Mouse (Mus musculus): Measurements from ENCODE around the gene Spc25. TPM values are rescaled to one million over a fixed set of nuclear protein-coding genes. Genes with fewer than 3 reads are reported as not detected.

The Spc25 gene
- total and polyA plus RNA-seq, 2 experiments, result 0.81 to 3.5 TPM

- Histone ChIP-seq H3K27ac (replicated peaks; ENCODE audit: insufficient read depth, low read depth, low read length) (no peak overlapping the region), H3K27me3 (ENCODE audit: control insufficient read depth, insufficient read depth, low read length) (no peaks in the 10 kb centered on the region), H3K36me3 (ENCODE audit: control insufficient read depth, insufficient read depth, low read length) (no peaks in the 10 kb centered on the region), H3K4me1 (ENCODE audit: control insufficient read depth, insufficient read depth, low read length) (no peaks in the 10 kb centered on the region), H3K79me2 (ENCODE audit: control insufficient read depth, insufficient read depth, low read length) (no peaks in the 10 kb centered on the region), H3K9ac (ENCODE audit: low read depth, low read length) (no peak overlapping the region), H3K4me3 (ENCODE audit: insufficient read depth, low read depth, low read length) (no peak overlapping the region)
- TF ChIP-seq CTCF (IDR thresholded peaks at IDR 0.05; ENCODE audit: low read depth, low read length) (no peak), POLR2A (IDR thresholded peaks at IDR 0.05; ENCODE audit: extremely low read depth, insufficient read depth, low read length) (no peak)
- 89% methylated on average over 10 of the region's 10 CpGs for WGBS
- no peak for DNase-seq (ENCODE audit: extremely low read depth, low read depth, low spot score)
Observed at GRCm38 (mm10) chr2:69222815-69223214, 16.8 kb upstream of the Spc25 start.

- Histone ChIP-seq H3K9ac (ENCODE audit: low read depth, low read length) (no peak overlapping the region), H3K79me2 (ENCODE audit: control insufficient read depth, insufficient read depth, low read length) (no peaks in the 10 kb centered on the region), H3K4me3 (ENCODE audit: insufficient read depth, low read depth, low read length) (no peak overlapping the region), H3K27me3 (ENCODE audit: control insufficient read depth, insufficient read depth, low read length) (no peaks in the 10 kb centered on the region), H3K27ac (replicated peaks; ENCODE audit: insufficient read depth, low read depth, low read length) (no peak overlapping the region), H3K4me1 (ENCODE audit: control insufficient read depth, insufficient read depth, low read length) (no peaks in the 10 kb centered on the region), H3K36me3 (ENCODE audit: control insufficient read depth, insufficient read depth, low read length) (no peaks in the 10 kb centered on the region)
- DNase-seq (ENCODE audit: extremely low read depth, low read depth, low spot score), result no peak
- TF ChIP-seq CTCF (IDR thresholded peaks at IDR 0.05; ENCODE audit: low read depth, low read length) (no peak), POLR2A (IDR thresholded peaks at IDR 0.05; ENCODE audit: extremely low read depth, insufficient read depth, low read length) (no peak)
- WGBS, result 79% methylated on average over 5 of the region's 5 CpGs
Observed at GRCm38 (mm10) chr2:69221868-69222416, 15.9 kb upstream of the Spc25 start.

- TF ChIP-seq POLR2A (IDR thresholded peaks at IDR 0.05; ENCODE audit: extremely low read depth, insufficient read depth, low read length) (no peak), CTCF (IDR thresholded peaks at IDR 0.05; ENCODE audit: low read depth, low read length) (no peak)
- H3K4me3 ChIP-seq (ENCODE audit: insufficient read depth, low read depth, low read length), result no peak overlapping the region
- no peak for DNase-seq (ENCODE audit: extremely low read depth, low read depth, low spot score)
- no peaks in the 10 kb centered on the region for H3K79me2 ChIP-seq (ENCODE audit: control insufficient read depth, insufficient read depth, low read length)
- H3K9ac ChIP-seq (ENCODE audit: low read depth, low read length), result no peak overlapping the region
- no peak overlapping the region for H3K27ac ChIP-seq (replicated peaks; ENCODE audit: insufficient read depth, low read depth, low read length)
- H3K4me1 ChIP-seq (ENCODE audit: control insufficient read depth, insufficient read depth, low read length), result no peaks in the 10 kb centered on the region
- H3K27me3 ChIP-seq (ENCODE audit: control insufficient read depth, insufficient read depth, low read length), result no peaks in the 10 kb centered on the region
- 90% methylated on average over 7 of the region's 7 CpGs for WGBS
- no peaks in the 10 kb centered on the region for H3K36me3 ChIP-seq (ENCODE audit: control insufficient read depth, insufficient read depth, low read length)
Observed at GRCm38 (mm10) chr2:69215242-69215641, 9.2 kb upstream of the Spc25 start.

- H3K36me3 ChIP-seq (ENCODE audit: control insufficient read depth, insufficient read depth, low read length), result no peaks in the 10 kb centered on the region
- no peaks in the 10 kb centered on the region for H3K79me2 ChIP-seq (ENCODE audit: control insufficient read depth, insufficient read depth, low read length)
- no peak overlapping the region for H3K27ac ChIP-seq (replicated peaks; ENCODE audit: insufficient read depth, low read depth, low read length)
- WGBS, result 80% methylated on average over 10 of the region's 10 CpGs
- no peaks in the 10 kb centered on the region for H3K4me1 ChIP-seq (ENCODE audit: control insufficient read depth, insufficient read depth, low read length)
- DNase-seq (ENCODE audit: extremely low read depth, low read depth, low spot score), result no peak
- H3K27me3 ChIP-seq (ENCODE audit: control insufficient read depth, insufficient read depth, low read length), result no peaks in the 10 kb centered on the region
- no peak for TF ChIP-seq CTCF (IDR thresholded peaks at IDR 0.05; ENCODE audit: low read depth, low read length)
- no peak for TF ChIP-seq POLR2A (IDR thresholded peaks at IDR 0.05; ENCODE audit: extremely low read depth, insufficient read depth, low read length)
- no peak overlapping the region for H3K9ac ChIP-seq (ENCODE audit: low read depth, low read length)
- no peak overlapping the region for H3K4me3 ChIP-seq (ENCODE audit: insufficient read depth, low read depth, low read length)
Observed at GRCm38 (mm10) chr2:69212652-69213051, 6.7 kb upstream of the Spc25 start.

GRCm38 (mm10) chr2:69210773-69211172, 4.8 kb upstream of the Spc25 start, which contains the start of gene G6pc2:
Gene G6pc2 (plus strand): TSS chr2:69211073.
- Histone ChIP-seq H3K9ac (ENCODE audit: low read depth, low read length) (no peak within 1 kb of the TSS), H3K27ac (replicated peaks; ENCODE audit: insufficient read depth, low read depth, low read length) (no peak within 1 kb of the TSS), H3K4me3 (ENCODE audit: insufficient read depth, low read depth, low read length) (no peak within 1 kb of the TSS), H3K36me3 (ENCODE audit: control insufficient read depth, insufficient read depth, low read length) (no peaks in the 10 kb centered on the region), H3K27me3 (ENCODE audit: control insufficient read depth, insufficient read depth, low read length) (no peaks in the 10 kb centered on the region), H3K4me1 (ENCODE audit: control insufficient read depth, insufficient read depth, low read length) (no peaks in the 10 kb centered on the region; the same call in 1 of the 2 replicates), H3K79me2 (ENCODE audit: control insufficient read depth, insufficient read depth, low read length) (no peaks in the 10 kb centered on the region)
- TF ChIP-seq CTCF (IDR thresholded peaks at IDR 0.05; ENCODE audit: low read depth, low read length) (no peak), POLR2A (IDR thresholded peaks at IDR 0.05; ENCODE audit: extremely low read depth, insufficient read depth, low read length) (no peak)
- no peak for DNase-seq (ENCODE audit: extremely low read depth, low read depth, low spot score)
- 93% methylated on average over 7 of the region's 7 CpGs for WGBS

- no peak overlapping the region for H3K4me3 ChIP-seq (ENCODE audit: insufficient read depth, low read depth, low read length)
- no peak for DNase-seq (ENCODE audit: extremely low read depth, low read depth, low spot score)
- no peak overlapping the region for H3K27ac ChIP-seq (replicated peaks; ENCODE audit: insufficient read depth, low read depth, low read length)
- no peaks in the 10 kb centered on the region for H3K27me3 ChIP-seq (ENCODE audit: control insufficient read depth, insufficient read depth, low read length)
- no peaks in the 10 kb centered on the region for H3K36me3 ChIP-seq (ENCODE audit: control insufficient read depth, insufficient read depth, low read length)
- no peak overlapping the region for H3K9ac ChIP-seq (ENCODE audit: low read depth, low read length)
- no peaks in the 10 kb centered on the region for H3K79me2 ChIP-seq (ENCODE audit: control insufficient read depth, insufficient read depth, low read length)
- TF ChIP-seq POLR2A (IDR thresholded peaks at IDR 0.05; ENCODE audit: extremely low read depth, insufficient read depth, low read length) (no peak), CTCF (IDR thresholded peaks at IDR 0.05; ENCODE audit: low read depth, low read length) (no peak)
- H3K4me1 ChIP-seq (ENCODE audit: control insufficient read depth, insufficient read depth, low read length), result peaks cover 2% of the 10 kb centered on the region; the same call in 1 of the 2 replicates
- WGBS, result 74% methylated on average over 3 of the region's 3 CpGs
Observed at GRCm38 (mm10) chr2:69209684-69210083, 3.7 kb upstream of the Spc25 start.
